Mouse (Mus musculus) kidney, postnatal 0 days (tissue): Measurements from ENCODE around the gene Rarg. TPM values are rescaled to one million over a fixed set of nuclear protein-coding genes. Genes with fewer than 3 reads are reported as not detected.

Experiments used
- ATAC-seq: fragments of 200-750 bp; cut with Nextera tagmentation; replicated peaks from 2 replicates; pipeline ENCODE4 v1.8.0; 2017; ENCODE audit warnings: low read depth, moderate number of reproducible peaks, moderate TSS enrichment, moderate library complexity; ENCODE audit not compliant: low FRiP score
- DNase-seq: peaks from one replicate; pipeline ENCODE4 v3.0.0-alpha.2; 2016; ENCODE audit warnings: low spot score
- H3K27ac ChIP-seq: fragments of 300-500 bp; sonication (generic); 2 replicates; pipeline ENCODE4 v1.5.1; 2014; ENCODE audit warnings: mild to moderate bottlenecking
- H3K27me3 ChIP-seq: fragments of 300-500 bp; sonication (generic); 2 replicates; pipeline ENCODE4 v1.6.1; 2014; ENCODE audit warnings: low read length, mixed read lengths; ENCODE audit not compliant: insufficient read depth
- H3K36me3 ChIP-seq: fragments of 300-500 bp; sonication (generic); 2 replicates; pipeline ENCODE4 v1.6.1; 2014; ENCODE audit warnings: low read length, mixed read lengths; ENCODE audit not compliant: insufficient read depth
- H3K4me1 ChIP-seq: fragments of 300-500 bp; sonication (generic); replicated peaks from 2 replicates; pipeline ENCODE4 v1.6.1; 2014; ENCODE audit warnings: antibody characterized with exemption, low read length, mixed read lengths; ENCODE audit not compliant: insufficient read depth
- H3K4me2 ChIP-seq: fragments of 300-500 bp; sonication (generic); 2 replicates; pipeline ENCODE4 v1.6.1; 2014; ENCODE audit warnings: mild to moderate bottlenecking, low read length, moderate library complexity, mixed read lengths
- H3K4me3 ChIP-seq: fragments of 300-500 bp; sonication (generic); replicated peaks from 2 replicates; pipeline ENCODE4 v1.5.1; 2014; ENCODE audit warnings: low read depth, low read length
- H3K9ac ChIP-seq: fragments of 300-500 bp; sonication (generic); 2 replicates; pipeline ENCODE4 v1.6.1; 2014; ENCODE audit warnings: low read depth, low read length
- H3K9me3 ChIP-seq: fragments of 300-500 bp; sonication (generic); replicated peaks from 2 replicates; pipeline ENCODE4 v1.6.1; 2016; ENCODE audit warnings: low read length, inconsistent platforms, mixed read lengths
- CTCF ChIP-seq: IDR thresholded peaks from 2 replicates; pipeline ENCODE4 v1.5.1; 2016; ENCODE audit warnings: antibody characterized with exemption, low read depth, mild to moderate bottlenecking, moderate library complexity
- WGBS: fragments of 180-500 bp; shearing (Covaris S2); extraction: QIAGEN DNeasy Blood & Tissue Kit; methylation state at CpG from one replicate; pipeline ENCODE4 v1.1.7; 2014; 5-methylcytosine and 5-hydroxymethylcytosine counted together
- polyA plus RNA-seq: library from polyadenylated mRNA; unstranded; fragments of >200 nt; fragmentation: Nextera tagmentation; extraction: Ambion mirVana; gene quantifications from 2 replicates; pipeline ENCODE4 v1.2.1, GENCODE M21; 2015

Rarg gene
- polyA plus RNA-seq, 1 experiment from 2014 or later = 23.2 TPM

DNA sequence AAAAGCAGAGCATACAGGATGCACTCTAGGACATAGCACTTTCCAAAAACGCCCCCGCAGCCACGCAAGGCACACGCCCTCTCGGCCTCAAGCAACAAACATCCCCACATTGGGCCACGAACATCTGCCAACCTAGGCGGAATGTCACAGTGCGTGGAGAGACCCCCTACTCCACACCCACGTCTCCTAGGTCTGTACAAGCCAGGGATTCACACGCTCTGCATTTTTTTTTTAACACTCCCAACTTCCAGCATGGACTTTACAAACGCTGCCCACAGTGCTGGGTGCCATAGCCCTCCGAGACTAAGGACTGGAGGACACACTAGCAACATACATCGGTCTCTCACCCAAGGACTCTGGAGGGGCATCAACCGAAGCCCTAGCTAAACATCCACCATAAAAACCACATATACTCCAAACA, 11.8 kb downstream of the Rarg start:
- ATAC-seq (no peak), DNase-seq (peak; percentile 7)
- Histone ChIP-seq H3K4me3 (peak overlapping the region; percentile 71), H3K4me2 (peak overlapping the region; percentile 88), H3K4me1 (peaks cover 45% of the 10 kb centered on the region), H3K9me3 (no peaks in the 10 kb centered on the region), H3K27me3 (no peaks in the 10 kb centered on the region), H3K36me3 (no peaks in the 10 kb centered on the region), H3K27ac (peak overlapping the region; percentile 96), H3K9ac (peak overlapping the region; percentile 72)
- no peak for TF ChIP-seq CTCF
- 2% methylated on average over 14 of the region's 14 CpGs for WGBS

- WGBS = 8% methylated on average over 16 of the region's 19 CpGs
- ATAC-seq (no peak), DNase-seq (peak; percentile 18)
- Histone ChIP-seq H3K27me3 (no peaks in the 10 kb centered on the region), H3K4me3 (peak overlapping the region; percentile 71), H3K36me3 (no peaks in the 10 kb centered on the region), H3K9me3 (no peaks in the 10 kb centered on the region), H3K4me2 (peak overlapping the region; percentile 88), H3K4me1 (peaks cover 40% of the 10 kb centered on the region), H3K27ac (peak overlapping the region; percentile 76), H3K9ac (peak overlapping the region; percentile 72)
- no peak for TF ChIP-seq CTCF
These were observed 12.8 kb downstream of the Rarg start for GRCm38 (mm10) chr15:102244306-102245191.

DNA sequence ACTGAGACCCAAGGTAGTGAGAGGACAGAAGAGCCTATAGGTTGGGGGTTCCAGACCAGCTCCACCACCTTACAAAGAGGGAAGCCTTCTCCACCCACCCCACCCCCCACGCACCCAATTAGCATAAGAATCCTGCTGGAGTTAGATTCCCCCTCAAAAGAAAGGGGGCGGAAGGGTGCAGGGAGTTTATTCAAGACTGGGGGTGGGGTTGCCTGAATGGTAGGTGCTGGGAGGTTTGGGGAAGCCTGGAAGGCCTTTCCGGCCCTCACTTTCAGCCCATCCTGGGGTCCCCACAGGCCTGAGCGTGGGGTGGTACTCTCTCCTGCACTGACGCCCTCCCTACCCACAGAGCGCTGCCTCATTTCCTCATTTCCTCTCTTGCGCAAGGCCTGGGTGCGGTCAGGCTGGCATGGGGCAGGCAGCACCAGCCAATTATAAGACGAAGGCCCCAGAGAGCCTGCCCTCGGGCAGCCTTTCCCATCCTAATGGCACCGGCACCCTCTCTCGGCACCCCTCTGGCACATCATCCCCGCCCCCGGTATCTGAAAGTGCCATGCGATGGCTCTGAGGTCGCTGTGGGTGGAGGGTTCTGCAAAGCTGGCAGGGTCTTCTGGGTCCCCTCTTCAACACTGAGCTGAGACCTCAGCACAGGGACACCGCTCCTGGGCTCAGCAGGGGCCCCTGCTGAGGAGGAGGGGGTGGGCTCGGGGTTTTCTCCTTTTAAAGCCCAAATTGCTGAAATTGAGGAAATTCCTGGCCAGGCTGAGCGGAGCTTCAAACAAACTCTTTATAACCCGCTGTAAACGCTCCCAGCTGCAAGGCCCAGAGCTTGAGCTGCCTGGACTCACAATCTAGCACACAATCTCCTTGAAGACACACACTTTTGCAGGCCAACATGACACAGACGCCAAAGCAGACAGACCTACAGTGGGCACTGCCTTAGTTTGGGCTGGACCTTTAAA, 13.8 kb downstream of the Rarg start:
- 29% methylated on average over 22 of the region's 22 CpGs for WGBS
- TF ChIP-seq CTCF = no peak; the same call in 1 of the 2 replicates
- H3K4me1 ChIP-seq = peaks cover 33% of the 10 kb centered on the region
- no peaks in the 10 kb centered on the region for H3K27me3 ChIP-seq
- peak overlapping the region; percentile 36; the same call in 1 of the 2 replicates for H3K9ac ChIP-seq
- H3K27ac ChIP-seq = peak overlapping the region; percentile 76
- no peaks in the 10 kb centered on the region for H3K9me3 ChIP-seq
- DNase-seq (peak; percentile 40), ATAC-seq (no peak)
- H3K36me3 ChIP-seq = no peaks in the 10 kb centered on the region
- peak overlapping the region; percentile 88 for H3K4me2 ChIP-seq
- peak overlapping the region; percentile 71; the same call in 1 of the 2 replicates for H3K4me3 ChIP-seq

DNA sequence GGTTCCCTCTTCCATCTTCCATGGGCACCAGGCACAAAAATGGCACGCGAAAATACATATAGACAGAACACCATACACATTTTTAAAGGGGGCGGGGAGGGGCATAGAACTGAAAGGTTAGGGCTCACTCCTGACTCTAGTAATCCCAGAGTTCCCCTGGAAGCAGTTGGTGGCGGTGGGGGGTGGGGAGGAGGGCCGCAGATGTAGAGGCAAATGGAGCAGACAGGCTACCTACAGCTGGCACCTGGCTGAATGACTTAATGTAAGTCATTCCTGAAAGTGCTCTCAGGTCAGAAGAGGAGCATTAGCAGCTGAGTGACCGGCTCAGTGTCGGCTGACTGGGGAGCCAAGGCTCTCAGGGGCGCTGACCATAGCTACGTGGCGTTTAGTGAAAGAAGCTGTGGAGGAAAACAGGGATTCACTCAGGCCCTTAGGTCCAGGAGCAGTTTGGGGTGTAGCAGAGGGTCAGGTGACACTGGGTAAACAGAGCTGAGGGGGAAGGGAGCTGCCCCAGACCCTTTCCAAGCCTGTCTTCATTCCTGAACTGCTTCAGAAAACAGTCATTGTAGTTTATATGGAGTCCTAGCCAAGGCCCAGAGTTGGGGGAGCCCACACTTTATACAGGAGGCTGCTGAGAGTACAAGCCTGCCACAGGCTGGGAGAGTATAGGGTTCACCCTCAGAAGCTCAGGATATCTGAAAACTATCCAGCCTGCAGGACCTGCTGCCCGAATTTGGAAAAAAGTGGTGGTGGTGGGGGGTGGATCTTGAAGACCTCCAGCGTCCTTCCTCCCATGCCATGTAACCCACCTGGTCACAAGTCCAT, 14.7 kb downstream of the Rarg start:
- H3K9ac ChIP-seq = no peak overlapping the region
- H3K4me1 ChIP-seq = peaks cover 29% of the 10 kb centered on the region
- WGBS = 44% methylated on average over 12 of the region's 12 CpGs
- H3K36me3 ChIP-seq = no peaks in the 10 kb centered on the region
- DNase-seq (no peak), ATAC-seq (no peak)
- H3K27me3 ChIP-seq = no peaks in the 10 kb centered on the region
- no peak overlapping the region for H3K4me3 ChIP-seq
- H3K9me3 ChIP-seq = no peaks in the 10 kb centered on the region
- no peak for TF ChIP-seq CTCF
- H3K27ac ChIP-seq = peak overlapping the region; percentile 26; the same call in 1 of the 2 replicates
- peak overlapping the region; percentile 88 for H3K4me2 ChIP-seq

- Histone ChIP-seq H3K27ac (peak overlapping the region; percentile 50), H3K36me3 (peaks cover 11% of the 10 kb centered on the region), H3K9ac (no peak overlapping the region), H3K4me2 (no peak overlapping the region), H3K4me3 (no peak overlapping the region), H3K27me3 (no peaks in the 10 kb centered on the region), H3K4me1 (peaks cover 25% of the 10 kb centered on the region), H3K9me3 (no peaks in the 10 kb centered on the region)
- WGBS = 65% methylated on average over 4 of the region's 4 CpGs
- DNase-seq (no peak), ATAC-seq (no peak)
- no peak for TF ChIP-seq CTCF
These were observed 16.7 kb downstream of the Rarg start for GRCm38 (mm10) chr15:102240607-102241006.
